Mouse (Mus musculus): Measurements from ENCODE around the gene Mta3. TPM values are rescaled to one million over a fixed set of nuclear protein-coding genes. Genes with fewer than 3 reads are reported as not detected.

The Mta3 gene
- 100 to 1,000 TPM in 1 of 2 experiments, 10 to 100 TPM in 1; 98.9 to 103 TPM for total RNA-seq (2021)
- long read RNA-seq, partial matches to known transcripts = 0 of 46 reads
- long read RNA-seq, other reads (novel, unspliced or antisense) = 44 of 46 reads

- peak; percentile 17 to 53 for DNase-seq (ENCODE audit: low spot score in 2 of 2)
These were observed at the start of gene Mta3 for GRCm38 (mm10) chr17:83706116-83706593. Gene Mta3, plus strand, starts transcription at chr17:83706163.

- DNase-seq (ENCODE audit: low spot score in 2 of 2) = no peak
These were observed 48.6 kb upstream of the Mta3 start for GRCm38 (mm10) chr17:83657375-83657774.

GRCm38 (mm10) chr17:83658943-83659342 lies 47.0 kb upstream of the Mta3 start:
- DNase-seq (ENCODE audit: low spot score in 2 of 2) = no peak

- no peak for DNase-seq (ENCODE audit: low spot score in 2 of 2)
These were observed 41.2 kb upstream of the Mta3 start for GRCm38 (mm10) chr17:83664761-83665160.

GRCm38 (mm10) chr17:83666597-83667287 lies 39.2 kb upstream of the Mta3 start:
- DNase-seq (ENCODE audit: low spot score in 2 of 2) = no peak

- DNase-seq (ENCODE audit: low spot score in 2 of 2) = no peak
These were observed 37.9 kb upstream of the Mta3 start for GRCm38 (mm10) chr17:83667934-83668690.

GRCm38 (mm10) chr17:83672685-83673084 lies 33.3 kb upstream of the Mta3 start:
- no peak for DNase-seq (ENCODE audit: low spot score in 2 of 2)

- DNase-seq (ENCODE audit: low spot score in 2 of 2) = no peak
These were observed 28.6 kb upstream of the Mta3 start for GRCm38 (mm10) chr17:83677370-83677769.

- DNase-seq (ENCODE audit: low spot score in 2 of 2) = no peak
These were observed 24.0 kb upstream of the Mta3 start for GRCm38 (mm10) chr17:83681977-83682376.

- DNase-seq (ENCODE audit: low spot score in 2 of 2) = no peak
These were observed 21.5 kb upstream of the Mta3 start for GRCm38 (mm10) chr17:83684475-83684874.

GRCm38 (mm10) chr17:83690418-83690817 lies 15.5 kb upstream of the Mta3 start:
- DNase-seq (ENCODE audit: low spot score in 2 of 2) = no peak

GRCm38 (mm10) chr17:83691379-83691778 lies 14.6 kb upstream of the Mta3 start:
- DNase-seq (ENCODE audit: low spot score in 2 of 2) = no peak

- no peak for DNase-seq (ENCODE audit: low spot score in 2 of 2)
These were observed 12.0 kb upstream of the Mta3 start for GRCm38 (mm10) chr17:83693941-83694340.

- DNase-seq (ENCODE audit: low spot score in 2 of 2) = no peak
These were observed 10.2 kb upstream of the Mta3 start for GRCm38 (mm10) chr17:83695785-83696184.

- no peak for DNase-seq (ENCODE audit: low spot score in 2 of 2)
These were observed 6.8 kb upstream of the Mta3 start for GRCm38 (mm10) chr17:83699062-83699724.

GRCm38 (mm10) chr17:83700125-83700524 lies 5.8 kb upstream of the Mta3 start:
- DNase-seq (ENCODE audit: low spot score in 2 of 2) = no peak

GRCm38 (mm10) chr17:83704469-83704868 lies 1.5 kb upstream of the Mta3 start:
- no peak for DNase-seq (ENCODE audit: low spot score in 2 of 2)

- DNase-seq (ENCODE audit: low spot score in 2 of 2) = peak in 1 of 2 experiments; percentile 21
These were observed 429 bp upstream of the Mta3 start for GRCm38 (mm10) chr17:83705352-83706115.

GRCm38 (mm10) chr17:83706594-83707126 lies 697 bp downstream of the Mta3 start:
- no peak for DNase-seq (ENCODE audit: low spot score in 2 of 2)

- DNase-seq (ENCODE audit: low spot score in 2 of 2) = no peak
These were observed 1.4 kb downstream of the Mta3 start for GRCm38 (mm10) chr17:83707372-83707771.

- no peak for DNase-seq (ENCODE audit: low spot score in 2 of 2)
These were observed 1.9 kb downstream of the Mta3 start for GRCm38 (mm10) chr17:83707846-83708245.
